Mouse (Mus musculus): ENCODE measurements at regions not wholly inside any gene's neighbourhood (a gene's known extent, or its start where the extent isn't known, plus 50 kb on each side); places are given as distances from the start of the nearest gene placed in this dataset.

DNA sequence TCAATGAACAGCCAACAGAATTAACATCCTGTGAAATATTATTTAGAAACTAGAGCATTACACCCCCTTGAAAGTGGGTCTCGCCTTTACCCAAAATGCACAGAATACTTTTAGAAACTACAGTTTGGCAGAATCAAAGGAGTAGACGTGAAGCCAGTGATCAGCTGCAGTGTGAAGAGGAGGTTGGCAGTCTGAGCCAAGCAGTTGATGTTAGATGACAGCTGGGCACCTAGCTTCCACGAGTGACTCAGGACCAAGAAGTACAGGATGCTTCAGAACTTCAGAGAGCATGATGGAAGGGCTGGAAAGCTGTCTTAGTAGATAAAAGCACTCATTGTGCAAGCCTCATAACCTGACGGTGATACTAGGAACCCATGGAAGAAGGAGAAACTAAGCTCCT, 65.6 kb upstream of the 9630041A04Rik start:
- TF ChIP-seq CTCF (IDR thresholded peaks at IDR 0.05; ENCODE audit: low read depth), result no peak
- no peak for TF ChIP-seq EP300 (IDR thresholded peaks at IDR 0.05; ENCODE audit: low read depth)
